Mouse (Mus musculus) lung, embryonic 14.5 days (tissue): Measurements from ENCODE around the gene Wasl. TPM values are rescaled to one million over a fixed set of nuclear protein-coding genes. Genes with fewer than 3 reads are reported as not detected.

Source experiments
- ATAC-seq: fragments of 200-750 bp; cut with Nextera tagmentation; 2 replicates; pipeline ENCODE4 v1.8.0; 2017; ENCODE audit warnings: mild to moderate bottlenecking, moderate TSS enrichment, moderate library complexity; ENCODE audit not compliant: insufficient read depth
- DNase-seq: peaks from one replicate; pipeline ENCODE4 v3.0.0-alpha.2; 2015
- H3K27ac ChIP-seq: fragments of 300-500 bp; sonication (generic); 2 replicates; pipeline ENCODE4 v1.5.1; 2014; ENCODE audit warnings: low read depth, mild to moderate bottlenecking, moderate library complexity
- H3K27me3 ChIP-seq: fragments of 300-500 bp; sonication (generic); 2 replicates; pipeline ENCODE4 v1.6.1; 2014; ENCODE audit warnings: low read length, control low read depth; ENCODE audit not compliant: insufficient read depth
- H3K36me3 ChIP-seq: fragments of 300-500 bp; sonication (generic); 2 replicates; pipeline ENCODE4 v1.6.1; 2014; ENCODE audit warnings: control low read depth; ENCODE audit not compliant: insufficient read depth
- H3K4me1 ChIP-seq: fragments of 300-500 bp; sonication (generic); 2 replicates; pipeline ENCODE4 v1.6.1; 2014; ENCODE audit warnings: antibody characterized with exemption, control low read depth; ENCODE audit not compliant: insufficient read depth
- H3K4me2 ChIP-seq: fragments of 300-500 bp; sonication (generic); 2 replicates; pipeline ENCODE4 v1.6.1; 2014; ENCODE audit warnings: mild to moderate bottlenecking
- H3K4me3 ChIP-seq: fragments of 300-500 bp; sonication (generic); 2 replicates; pipeline ENCODE4 v1.5.1; 2014; ENCODE audit warnings: low read depth, low read length
- H3K9ac ChIP-seq: fragments of 300-500 bp; sonication (generic); 2 replicates; pipeline ENCODE4 v1.6.1; 2014
- H3K9me3 ChIP-seq: fragments of 300-500 bp; sonication (generic); 2 replicates; pipeline ENCODE4 v1.6.1; 2016; ENCODE audit warnings: low read depth, low read length, control low read depth
- CTCF ChIP-seq: IDR thresholded peaks from 2 replicates; pipeline ENCODE4 v1.5.1; 2016; ENCODE audit warnings: antibody characterized with exemption, low read depth
- WGBS: fragments of 180-500 bp; shearing (Covaris S2); extraction: QIAGEN DNeasy Blood & Tissue Kit; methylation state at CpG from one replicate; pipeline ENCODE4 v1.1.7; 2014; 5-methylcytosine and 5-hydroxymethylcytosine counted together
- polyA plus RNA-seq: library from polyadenylated mRNA; unstranded; fragments of >200 nt; fragmentation: Nextera tagmentation; extraction: Ambion mirVana; gene quantifications from 2 replicates; pipeline ENCODE4 v1.2.1, GENCODE M21; 2014

Wasl gene
- polyA plus RNA-seq, 1 experiment from 2014 or later, result 65.2 TPM

DNA sequence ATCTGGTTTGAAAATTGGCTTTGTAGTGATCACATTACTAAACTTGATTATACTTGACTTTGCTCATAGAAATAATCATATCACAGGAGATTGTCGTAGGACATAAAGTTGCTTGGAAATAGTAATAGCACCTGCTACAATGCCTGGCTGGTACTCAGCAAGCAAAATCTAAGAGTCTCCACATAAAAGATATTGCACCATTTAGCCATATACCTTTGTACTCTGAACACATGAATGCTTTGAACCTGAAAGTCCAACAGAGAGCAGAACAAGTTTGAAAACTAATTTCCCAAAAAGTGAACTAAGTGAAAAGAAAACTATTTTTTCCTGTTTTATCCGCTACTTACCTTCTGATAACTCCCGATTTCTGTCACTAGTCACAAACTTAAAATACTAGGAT, 18.3 kb upstream of the Wasl start:
- Histone ChIP-seq H3K4me3 (no peak overlapping the region), H3K27ac (no peak overlapping the region), H3K9me3 (no peaks in the 10 kb centered on the region), H3K9ac (no peak overlapping the region), H3K4me2 (no peak overlapping the region), H3K36me3 (no peaks in the 10 kb centered on the region), H3K27me3 (no peaks in the 10 kb centered on the region), H3K4me1 (no peaks in the 10 kb centered on the region)
- DNase-seq, result no peak
- TF ChIP-seq CTCF, result no peak
- no peak for ATAC-seq
- 90% methylated on average over 3 of the region's 3 CpGs for WGBS

DNA sequence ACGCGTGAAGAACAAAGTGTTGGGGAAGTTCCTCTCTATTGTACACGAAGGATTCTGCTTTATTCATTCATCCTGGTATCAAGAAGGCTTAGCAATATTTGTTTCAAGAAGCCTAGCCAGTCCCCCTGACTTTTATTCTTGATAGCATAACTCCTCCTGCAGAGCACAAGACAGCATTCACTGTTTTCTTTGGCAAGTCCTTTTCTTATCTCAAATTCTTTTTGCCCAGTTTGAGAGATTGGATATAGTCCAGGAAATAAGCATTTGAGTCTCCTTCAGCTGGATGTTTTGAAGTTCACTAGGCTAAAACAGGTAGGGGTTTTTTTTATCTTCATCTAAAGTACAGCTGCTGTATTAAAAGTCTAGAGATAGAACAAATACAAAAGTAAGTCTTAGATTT, 3.0 kb upstream of the Wasl start:
- no peaks in the 10 kb centered on the region for H3K4me1 ChIP-seq
- H3K27ac ChIP-seq, result no peak overlapping the region
- no peak for TF ChIP-seq CTCF
- H3K36me3 ChIP-seq, result no peaks in the 10 kb centered on the region
- WGBS, result 56% methylated on average over 3 of the region's 3 CpGs
- H3K9ac ChIP-seq, result no peak overlapping the region
- H3K4me2 ChIP-seq, result no peak overlapping the region
- no peak overlapping the region for H3K4me3 ChIP-seq
- peak; percentile 4 for DNase-seq
- H3K27me3 ChIP-seq, result no peaks in the 10 kb centered on the region
- no peak for ATAC-seq
- H3K9me3 ChIP-seq, result no peaks in the 10 kb centered on the region

DNA sequence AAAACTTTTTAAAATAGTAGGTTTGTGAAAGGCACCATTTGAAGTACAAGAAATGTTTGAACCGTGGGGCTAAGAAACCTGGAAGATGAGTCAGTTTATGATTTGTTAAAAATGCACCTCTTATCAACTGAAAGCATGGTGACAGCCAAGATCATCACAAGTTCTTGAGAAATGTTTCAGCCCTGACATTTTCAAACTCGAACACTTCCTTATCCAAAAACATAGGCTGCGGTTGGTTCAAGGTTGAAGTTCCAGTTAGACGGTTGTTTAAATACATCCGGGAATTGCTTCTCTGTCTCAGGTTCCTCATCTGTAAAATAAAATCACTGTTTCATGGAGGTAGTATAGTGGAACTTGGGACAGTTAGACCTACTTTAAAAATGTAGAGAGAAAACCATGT, 1.4 kb upstream of the Wasl start:
- no peak overlapping the region for H3K4me3 ChIP-seq
- TF ChIP-seq CTCF, result no peak
- no peak overlapping the region for H3K9ac ChIP-seq
- no peaks in the 10 kb centered on the region for H3K36me3 ChIP-seq
- 0 out of 2 replicates have a peak, but pooled peaks cover 3% of the 10 kb centered on the region for H3K4me1 ChIP-seq
- no peak overlapping the region for H3K27ac ChIP-seq
- H3K9me3 ChIP-seq, result no peaks in the 10 kb centered on the region
- 80% methylated on average over 5 of the region's 5 CpGs for WGBS
- DNase-seq (no peak), ATAC-seq (no peak)
- H3K4me2 ChIP-seq, result no peak overlapping the region
- H3K27me3 ChIP-seq, result no peaks in the 10 kb centered on the region

DNA sequence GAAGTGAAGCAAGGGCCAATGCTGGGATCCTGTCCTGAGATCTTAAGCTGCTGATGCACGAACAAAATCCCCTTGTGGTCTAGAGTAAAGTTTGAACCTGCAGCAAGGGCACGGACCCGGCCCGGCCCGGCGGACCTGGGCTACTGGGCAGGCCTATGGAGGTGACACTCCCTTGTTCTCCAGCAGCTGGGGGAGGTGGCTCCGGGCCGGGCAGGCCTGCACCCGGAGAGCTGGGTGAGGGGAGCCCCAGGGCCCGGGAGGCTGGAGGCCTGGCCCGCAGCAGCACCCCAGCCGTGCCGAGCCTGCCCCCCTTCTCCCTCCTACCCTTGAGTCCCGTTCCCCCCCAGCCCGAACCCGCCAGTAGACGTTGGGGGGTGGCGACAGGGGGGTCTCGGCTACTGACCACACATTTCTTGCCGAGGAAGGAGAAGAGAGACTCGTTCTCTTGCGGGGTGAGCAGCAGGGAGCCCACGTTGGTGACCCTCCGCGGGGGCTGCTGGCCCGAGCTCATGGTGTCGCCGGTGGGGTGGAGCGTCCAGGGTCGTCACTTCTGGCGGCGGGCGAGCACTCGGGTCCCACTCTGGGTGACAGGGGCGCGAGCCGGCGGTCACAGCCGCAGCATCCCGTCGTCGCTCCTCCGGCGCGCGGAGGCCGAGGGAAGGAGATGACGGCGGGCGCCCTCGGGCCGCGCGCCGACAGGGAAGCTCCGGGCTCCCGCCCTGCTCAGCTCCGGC, 509 bp downstream of the Wasl start:
- H3K9me3 ChIP-seq, result no peaks in the 10 kb centered on the region
- peak; percentile 71 for ATAC-seq
- 0 out of 2 replicates have a peak, but pooled peaks cover 3% of the 10 kb centered on the region for H3K4me1 ChIP-seq
- under 1% methylated on average over 51 of the region's 58 CpGs for WGBS
- H3K4me3 ChIP-seq, result peak overlapping the region; percentile 97
- peak overlapping the region; percentile 79 for H3K9ac ChIP-seq
- no peak for TF ChIP-seq CTCF
- H3K4me2 ChIP-seq, result peak overlapping the region; percentile 93
- DNase-seq, result peak; percentile 53
- H3K27me3 ChIP-seq, result no peaks in the 10 kb centered on the region
- no peaks in the 10 kb centered on the region for H3K36me3 ChIP-seq
- H3K27ac ChIP-seq, result peak overlapping the region; percentile 98

DNA sequence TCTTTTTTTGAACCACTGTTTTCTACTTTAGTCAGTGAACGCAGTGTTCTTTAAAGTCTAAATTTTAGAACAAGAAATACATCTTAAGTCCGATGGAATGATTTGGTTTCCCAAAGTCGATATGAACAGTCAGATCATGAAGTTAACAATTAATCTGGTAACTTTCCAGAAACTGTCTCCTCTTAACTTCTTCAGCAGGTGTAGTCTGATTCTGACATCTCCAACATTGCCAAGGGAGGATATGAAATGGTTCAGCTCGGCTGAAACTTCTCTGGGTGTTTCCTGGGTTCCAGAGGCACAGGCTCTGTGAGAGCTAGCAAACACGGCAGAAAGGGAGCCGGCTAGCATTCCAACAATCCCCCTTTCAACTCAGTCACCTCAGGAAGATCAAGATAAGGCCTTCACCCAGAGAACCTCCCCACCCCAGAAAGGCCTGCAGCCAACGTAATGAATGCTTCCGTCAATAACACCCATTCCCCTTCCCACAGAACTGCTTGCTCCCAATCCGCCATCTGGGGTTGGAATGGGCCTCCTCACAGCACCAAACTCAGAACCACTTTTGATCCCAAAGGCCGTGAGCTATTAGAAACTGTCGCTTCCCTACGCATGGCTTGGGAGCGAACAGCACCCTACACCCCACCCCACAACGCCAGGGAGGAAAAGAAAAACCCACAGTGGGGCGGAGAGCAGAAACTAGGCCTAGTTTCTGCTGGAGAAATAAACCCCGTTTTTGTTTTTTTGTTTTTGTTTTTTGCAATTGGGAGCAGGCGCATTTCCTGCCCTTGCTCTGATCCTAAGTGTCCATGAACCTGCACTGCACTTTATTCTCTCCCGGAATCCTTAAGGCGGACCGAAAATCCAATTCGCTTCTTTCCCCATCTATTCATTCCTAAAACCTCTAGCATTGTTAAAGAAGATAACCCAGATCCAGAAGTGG, 1.3 kb downstream of the Wasl start:
- no peak for TF ChIP-seq CTCF
- DNase-seq, result peak; percentile 40
- Histone ChIP-seq H3K4me2 (peak overlapping the region; percentile 93), H3K4me1 (0 out of 2 replicates have a peak, but pooled peaks cover 3% of the 10 kb centered on the region), H3K4me3 (peak overlapping the region; percentile 97), H3K27me3 (no peaks in the 10 kb centered on the region), H3K9me3 (no peaks in the 10 kb centered on the region), H3K9ac (peak overlapping the region; percentile 79), H3K27ac (peak overlapping the region; percentile 98), H3K36me3 (no peaks in the 10 kb centered on the region)
- 8% methylated on average over 21 of the region's 21 CpGs for WGBS
- ATAC-seq, result no peak

DNA sequence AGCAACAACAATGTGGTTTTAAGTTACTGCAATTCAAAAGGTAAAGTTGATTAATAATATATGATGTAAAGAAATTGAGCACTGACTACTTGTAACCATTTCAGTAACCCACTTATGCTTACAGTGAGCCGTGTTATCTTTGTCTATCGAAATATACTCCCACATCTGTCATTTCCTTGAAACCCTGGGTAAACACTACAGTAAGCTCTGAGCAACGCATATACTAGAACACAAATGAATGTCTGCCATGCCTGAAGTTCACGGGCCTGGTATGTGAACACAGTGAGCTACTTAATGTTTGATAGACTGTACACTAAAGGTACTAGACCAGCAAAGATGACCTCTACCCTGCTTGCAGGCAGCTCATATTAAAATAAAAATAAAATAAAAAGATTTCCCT, 2.3 kb downstream of the Wasl start:
- Histone ChIP-seq H3K4me1 (0 out of 2 replicates have a peak, but pooled peaks cover 3% of the 10 kb centered on the region), H3K4me2 (peak overlapping the region; percentile 93), H3K9me3 (no peaks in the 10 kb centered on the region), H3K9ac (no peak overlapping the region), H3K4me3 (peak overlapping the region; percentile 97), H3K27me3 (no peaks in the 10 kb centered on the region), H3K36me3 (no peaks in the 10 kb centered on the region), H3K27ac (no peak overlapping the region)
- DNase-seq (peak; percentile 9), ATAC-seq (no peak)
- WGBS, result 19% methylated on average over 4 of the region's 4 CpGs
- no peak for TF ChIP-seq CTCF

DNA sequence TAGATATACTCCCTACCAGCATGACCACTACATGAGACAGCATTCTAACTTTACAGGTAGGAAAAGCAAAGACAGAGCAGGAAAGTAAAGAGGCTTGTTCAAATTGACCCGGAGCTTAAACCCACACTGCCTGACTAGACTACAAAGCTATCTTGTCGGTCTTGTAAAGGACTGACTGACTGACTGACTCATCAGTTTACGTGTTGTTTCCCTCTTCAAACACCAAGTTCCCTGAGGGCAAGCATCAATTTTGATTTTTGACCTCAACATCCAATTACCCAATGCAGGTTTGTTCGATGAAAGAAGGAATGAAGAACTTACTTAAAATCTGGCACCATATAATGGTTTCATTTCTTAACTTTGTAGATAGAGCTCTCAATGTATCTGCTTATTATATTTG, 2.9 kb downstream of the Wasl start:
- ATAC-seq (no peak), DNase-seq (no peak)
- Histone ChIP-seq H3K4me1 (0 out of 2 replicates have a peak, but pooled peaks cover 3% of the 10 kb centered on the region), H3K27me3 (no peaks in the 10 kb centered on the region), H3K4me3 (no peak overlapping the region), H3K27ac (no peak overlapping the region), H3K9ac (no peak overlapping the region), H3K9me3 (no peaks in the 10 kb centered on the region), H3K4me2 (peak overlapping the region; percentile 4; the same call in 1 of the 2 replicates), H3K36me3 (no peaks in the 10 kb centered on the region)
- WGBS, result 69% methylated on average over 4 of the region's 4 CpGs
- no peak for TF ChIP-seq CTCF
